Mouse (Mus musculus): Measurements from ENCODE around the gene Rhbdd3.

- TF ChIP-seq EP300 (IDR thresholded peaks at IDR 0.05; ENCODE audit: low read length), result no peak
- TF ChIP-seq CTCF (conservative IDR thresholded peaks at IDR 0.05 in 1 of 2, IDR thresholded peaks at IDR 0.05 in 1 of 2; ENCODE audit: low read depth in 2 of 2, low read length in 2 of 2), result no peak
- TF ChIP-seq IRF4 (IDR thresholded peaks at IDR 0.05; ENCODE audit: low read depth, low read length), result no peak
- TF ChIP-seq ELF1 (IDR thresholded peaks at IDR 0.05; ENCODE audit: low read depth, low read length), result no peak
- no peak for TF ChIP-seq MYC (IDR thresholded peaks at IDR 0.05; ENCODE audit: low read depth, low read length)
- no peak for TF ChIP-seq MAFK (IDR thresholded peaks at IDR 0.05; ENCODE audit: insufficient replicate concordance, low read length)
- no peak for TF ChIP-seq POLR2A (IDR thresholded peaks at IDR 0.05; ENCODE audit: low read depth, low read length)
- TF ChIP-seq ETS1 (conservative IDR thresholded peaks at IDR 0.05; ENCODE audit: low read depth, low read length), result no peak
- no peak for TF ChIP-seq GABPA (IDR thresholded peaks at IDR 0.05; ENCODE audit: insufficient replicate concordance, low read depth, low read length)
- no peak for TF ChIP-seq E2F4 (IDR thresholded peaks at IDR 0.05; ENCODE audit: insufficient replicate concordance, low read depth, low read length)
- no peak for TF ChIP-seq TBP (conservative IDR thresholded peaks at IDR 0.05; ENCODE audit: low read depth, low read length)
Measured at GRCm38 (mm10) chr11:5062860-5063505, 35.7 kb upstream of the Rhbdd3 start.

Data from CH12.LX (cell line).